Mouse (Mus musculus) limb, embryonic 14.5 days (tissue): ENCODE results near the gene Eif4h. TPM values are rescaled to one million over a fixed set of nuclear protein-coding genes. Genes with fewer than 3 reads are reported as not detected.

Source experiments
- ATAC-seq: fragments of 200-750 bp; cut with Nextera tagmentation; 2 replicates; pipeline ENCODE4 v1.8.0; 2017; ENCODE audit warnings: low read depth, moderate number of reproducible peaks, moderate TSS enrichment; ENCODE audit not compliant: low FRiP score
- DNase-seq: peaks from one replicate; pipeline ENCODE4 v3.0.0-alpha.2; 2015; ENCODE audit warnings: low spot score
- H3K27ac ChIP-seq: fragments of 300-500 bp; sonication (generic); replicated peaks from 2 replicates; pipeline ENCODE4 v1.5.1; 2014; ENCODE audit warnings: low read depth, mild to moderate bottlenecking, low read length, moderate library complexity, mixed read lengths
- H3K27me3 ChIP-seq: fragments of 300-500 bp; sonication (generic); 2 replicates; pipeline ENCODE4 v1.6.1; 2014; ENCODE audit warnings: low read length, mixed read lengths; ENCODE audit not compliant: control insufficient read depth, insufficient read depth
- H3K36me3 ChIP-seq: fragments of 300-500 bp; sonication (generic); 2 replicates; pipeline ENCODE4 v1.6.1; 2014; ENCODE audit warnings: mild to moderate bottlenecking, low read length, moderate library complexity, mixed read lengths; ENCODE audit not compliant: control insufficient read depth, insufficient read depth
- H3K4me1 ChIP-seq: fragments of 300-500 bp; sonication (generic); 2 replicates; pipeline ENCODE4 v1.6.1; 2014; ENCODE audit warnings: antibody characterized with exemption, low read length, mixed read lengths; ENCODE audit not compliant: control insufficient read depth, insufficient read depth
- H3K4me2 ChIP-seq: fragments of 300-500 bp; sonication (generic); replicated peaks from 2 replicates; pipeline ENCODE4 v1.6.1; 2014; ENCODE audit warnings: low read depth, mild to moderate bottlenecking, low read length, moderate library complexity; ENCODE audit not compliant: severe bottlenecking
- H3K4me3 ChIP-seq: fragments of 300-500 bp; sonication (generic); replicated peaks from 2 replicates; pipeline ENCODE4 v1.5.1; 2014; ENCODE audit warnings: low read length
- H3K9ac ChIP-seq: fragments of 300-500 bp; sonication (generic); 2 replicates; pipeline ENCODE4 v1.6.1; 2014; ENCODE audit warnings: mild to moderate bottlenecking, low read depth, low read length, moderate library complexity; ENCODE audit not compliant: severe bottlenecking
- H3K9me3 ChIP-seq: fragments of 300-500 bp; sonication (generic); 2 replicates; pipeline ENCODE4 v1.6.1; 2016; ENCODE audit warnings: low read length; ENCODE audit not compliant: control insufficient read depth
- POLR2A ChIP-seq: fragments of 200-500 bp; IDR thresholded peaks from 2 replicates; pipeline ENCODE4 v1.8.0; 2012; ENCODE audit warnings: inconsistent platforms, mild to moderate bottlenecking, moderate library complexity, borderline replicate concordance; ENCODE audit not compliant: insufficient read depth, insufficient read length; ENCODE audit errors: extremely low read depth
- WGBS: fragments of 180-500 bp; shearing (Covaris S2); extraction: QIAGEN DNeasy Blood & Tissue Kit; methylation state at CpG from one replicate; pipeline ENCODE4 v1.1.7; 2014; 5-methylcytosine and 5-hydroxymethylcytosine counted together
- polyA plus RNA-seq, 2 experiments: library from polyadenylated mRNA; depleted of rRNA in 1 of 2; stranded (reverse) in 1 of 2; unstranded in 1 of 2; fragments of >200 nt; fragmentation: Nextera tagmentation in 1 of 2; extraction: Ambion mirVana in 1 of 2; gene quantifications; 2 replicates each; pipeline versions ENCODE4 v1.2.1 to v1.2.3; 2012 to 2014

Eif4h gene
- polyA plus RNA-seq (2012; rRNA removed) (342 and 403 TPM in 2 replicates), polyA plus RNA-seq (2014; fragmentation: Nextera tagmentation; extraction: Ambion mirVana) (424 and 440 TPM in 2 replicates)

DNA sequence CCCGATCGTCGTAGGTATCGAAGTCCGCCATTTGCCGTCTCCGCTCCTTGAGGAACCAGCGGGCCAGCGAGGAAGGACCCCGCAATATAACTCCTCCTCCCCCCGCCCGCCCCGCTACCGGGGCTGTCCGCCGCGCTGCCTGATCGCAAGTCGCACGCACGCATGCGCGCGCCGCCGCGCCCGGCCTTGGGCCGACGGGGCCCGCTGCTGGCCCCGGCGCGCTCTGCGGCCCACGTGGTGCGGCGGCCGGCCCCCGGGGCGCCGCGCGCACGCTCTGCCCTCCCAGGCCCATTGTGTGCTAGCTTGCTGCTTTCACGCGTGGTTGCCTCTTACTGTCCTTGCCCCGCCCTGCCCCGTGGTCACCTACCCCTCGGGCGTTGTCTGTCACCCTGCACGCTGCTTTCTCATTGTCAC, at the start of gene Eif4h:
Eif4h (minus strand) TSS at position 222 of the 414 bp plus-strand sequence.
- H3K9me3 ChIP-seq: no peaks in the 10 kb centered on the region
- no peaks in the 10 kb centered on the region for H3K27me3 ChIP-seq
- TF ChIP-seq POLR2A: peak; percentile 82; the same call in 1 of the 2 replicates
- H3K4me2 ChIP-seq: peak within 1 kb of the TSS; percentile 81
- WGBS: 1% methylated on average over 25 of the region's 52 CpGs
- H3K4me3 ChIP-seq: peak within 1 kb of the TSS; percentile 99
- H3K9ac ChIP-seq: peak within 1 kb of the TSS; percentile 99
- peak; percentile 94 for DNase-seq
- peak; percentile 95 for ATAC-seq
- peak within 1 kb of the TSS; percentile 93 for H3K27ac ChIP-seq
- H3K4me1 ChIP-seq: peaks cover 14% of the 10 kb centered on the region
- peaks cover 21% of the 10 kb centered on the region for H3K36me3 ChIP-seq

GRCm38 (mm10) chr5:134688718-134689284, 49.5 kb upstream of the Eif4h start:
- H3K9me3 ChIP-seq: no peaks in the 10 kb centered on the region
- 1% methylated on average over 38 of the region's 38 CpGs for WGBS
- peaks cover 6% of the 10 kb centered on the region; the same call in 1 of the 2 replicates for H3K4me1 ChIP-seq
- peak; percentile 99 for DNase-seq
- peak; percentile 96 for ATAC-seq
- peak overlapping the region; percentile 68 for H3K27ac ChIP-seq
- H3K4me3 ChIP-seq: peak overlapping the region; percentile 88
- H3K9ac ChIP-seq: peak overlapping the region; percentile 44; the same call in 1 of the 2 replicates
- H3K36me3 ChIP-seq: peaks cover 13% of the 10 kb centered on the region; the same call in 1 of the 2 replicates
- H3K4me2 ChIP-seq: peak overlapping the region; percentile 88
- no peaks in the 10 kb centered on the region for H3K27me3 ChIP-seq
- 0 out of 2 replicates have a peak, but pooled peaks have one; percentile 3 for TF ChIP-seq POLR2A

DNA sequence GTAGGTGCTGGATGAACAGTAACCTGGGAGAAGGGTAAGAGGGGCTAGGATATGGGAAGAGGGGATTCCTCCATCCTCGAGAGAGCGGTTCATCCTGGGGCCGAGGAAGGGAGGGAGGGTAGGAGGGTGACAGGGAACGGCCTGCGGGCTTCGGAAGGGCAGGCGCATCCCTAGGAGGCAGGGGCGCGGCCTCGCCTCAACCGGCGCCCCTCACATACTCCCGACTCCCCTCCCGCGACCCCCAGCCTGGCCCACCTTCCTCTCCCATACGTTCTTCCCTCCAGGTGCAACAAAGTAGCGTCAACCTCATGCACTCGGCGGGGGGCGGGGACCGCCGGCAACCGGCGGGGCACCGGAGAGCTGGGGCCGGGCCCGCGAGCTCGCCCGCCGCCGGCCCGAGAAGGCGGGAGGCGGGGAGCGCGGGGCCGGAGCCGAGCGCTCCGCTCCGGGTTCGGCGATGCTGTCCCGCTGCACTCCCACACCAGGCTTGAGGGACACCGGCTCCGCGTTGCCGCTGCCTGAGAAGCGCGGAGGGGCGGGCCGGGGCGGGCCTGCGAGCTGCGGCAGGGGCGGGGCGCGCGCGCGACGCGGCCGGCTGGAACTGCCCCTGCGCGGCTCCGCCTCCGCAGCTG, 48.9 kb upstream of the Eif4h start, which contains the start of gene Limk1:
Limk1 (minus strand) TSS at position 513 of the 632 bp plus-strand sequence.
- peaks cover 6% of the 10 kb centered on the region; the same call in 1 of the 2 replicates for H3K4me1 ChIP-seq
- H3K9ac ChIP-seq: peak within 1 kb of the TSS; percentile 74
- H3K4me3 ChIP-seq: peak within 1 kb of the TSS; percentile 88
- peak within 1 kb of the TSS; percentile 68 for H3K27ac ChIP-seq
- TF ChIP-seq POLR2A: 0 out of 2 replicates have a peak, but pooled peaks have one; percentile 11
- peak within 1 kb of the TSS; percentile 88 for H3K4me2 ChIP-seq
- H3K9me3 ChIP-seq: no peaks in the 10 kb centered on the region
- peaks cover 14% of the 10 kb centered on the region; the same call in 1 of the 2 replicates for H3K36me3 ChIP-seq
- 2% methylated on average over 19 of the region's 69 CpGs for WGBS
- ATAC-seq (peak; percentile 2; the same call in 1 of the 2 replicates), DNase-seq (no peak)
- H3K27me3 ChIP-seq: no peaks in the 10 kb centered on the region

- no peaks in the 10 kb centered on the region for H3K9me3 ChIP-seq
- DNase-seq: no peak
- peaks cover 6% of the 10 kb centered on the region; the same call in 1 of the 2 replicates for H3K4me1 ChIP-seq
- H3K4me2 ChIP-seq: peak overlapping the region; percentile 88; the same call in 1 of the 2 replicates
- no peak for TF ChIP-seq POLR2A
- 0 out of 2 replicates have a peak overlapping the region, but pooled peaks have one; percentile 74 for H3K9ac ChIP-seq
- 78% methylated on average over 1 of the region's 1 CpGs for WGBS
- H3K36me3 ChIP-seq: peaks cover 14% of the 10 kb centered on the region; the same call in 1 of the 2 replicates
- no peak overlapping the region for H3K27ac ChIP-seq
- H3K4me3 ChIP-seq: peak overlapping the region; percentile 88
- no peak for ATAC-seq
- no peaks in the 10 kb centered on the region for H3K27me3 ChIP-seq
These were observed 47.9 kb upstream of the Eif4h start for GRCm38 (mm10) chr5:134687187-134687586.

DNA sequence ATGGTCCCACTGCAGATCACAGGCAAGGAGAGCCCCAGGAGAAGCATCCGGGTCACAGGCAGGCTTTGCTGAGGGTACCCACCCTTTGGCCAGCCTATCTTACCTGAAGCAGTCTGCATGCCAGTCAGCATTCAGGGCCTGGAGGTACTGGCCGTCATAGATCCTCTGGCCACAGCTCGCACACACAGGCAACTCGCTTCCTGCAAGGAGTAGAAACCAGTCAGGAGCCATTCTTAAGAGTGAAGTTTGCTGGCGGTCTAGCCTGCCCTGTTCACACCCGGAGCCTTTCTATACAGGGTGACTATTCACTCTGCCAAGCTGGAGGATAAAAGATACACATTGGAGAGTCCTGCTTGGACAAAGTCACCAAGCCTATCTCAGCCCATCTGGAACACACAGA, 47.3 kb upstream of the Eif4h start:
- H3K27ac ChIP-seq: no peak overlapping the region
- no peak for DNase-seq

More for the DNA sequence above, 47.3 kb upstream of the Eif4h start:
- H3K9me3 ChIP-seq: no peaks in the 10 kb centered on the region
- no peak overlapping the region for H3K9ac ChIP-seq
- H3K27me3 ChIP-seq: no peaks in the 10 kb centered on the region
- peaks cover 14% of the 10 kb centered on the region; the same call in 1 of the 2 replicates for H3K36me3 ChIP-seq
- no peak for TF ChIP-seq POLR2A
- H3K4me3 ChIP-seq: no peak overlapping the region
- no peak for ATAC-seq
- H3K4me2 ChIP-seq: no peak overlapping the region
- 81% methylated on average over 6 of the region's 6 CpGs for WGBS
- peaks cover 6% of the 10 kb centered on the region; the same call in 1 of the 2 replicates for H3K4me1 ChIP-seq
